Mouse (Mus musculus): ENCODE data around the gene Galnt12. TPM values are rescaled to one million over a fixed set of nuclear protein-coding genes. Genes with fewer than 3 reads are reported as not detected.

Gene Galnt12
- total and polyA plus RNA-seq, 3 experiments, result not detected

GRCm38 (mm10) chr4:47057510-47058325 is 34.0 kb upstream of the Galnt12 start:
- H3K79me2 ChIP-seq (ENCODE audit: control insufficient read depth, insufficient read depth, low read length, poor library complexity), result no peaks in the 10 kb centered on the region
- H3K4me1 ChIP-seq (ENCODE audit: control insufficient read depth in 1 of 2, insufficient read depth in 2 of 2, low read length in 2 of 2), result no peaks in the 10 kb centered on the region
- no peak for TF ChIP-seq JUND (IDR thresholded peaks at IDR 0.05; ENCODE audit: low read depth, low read length)
- TF ChIP-seq USF2 (IDR thresholded peaks at IDR 0.05; ENCODE audit: borderline replicate concordance in 1 of 2, insufficient read depth in 1 of 2, low read depth in 1 of 2, low read length in 2 of 2), result no peak
- no peak for TF ChIP-seq GATA1 (IDR thresholded peaks at IDR 0.05; ENCODE audit: low read depth, low read length)
- TF ChIP-seq MXI1 (IDR thresholded peaks at IDR 0.05; ENCODE audit: low read depth, low read length), result no peak
- no peaks in the 10 kb centered on the region for H3K9me3 ChIP-seq (replicated peaks; ENCODE audit: insufficient read depth, low read length)
- no peaks in the 10 kb centered on the region for H3K27me3 ChIP-seq (ENCODE audit: control insufficient read depth in 1 of 2, insufficient read depth in 2 of 2, low read length in 2 of 2)
- no peak overlapping the region for H3K9ac ChIP-seq (ENCODE audit: control insufficient read depth, low read depth, low read length, poor library complexity, severe bottlenecking)
- DNase-seq (ENCODE audit: low read depth, low spot score), result no peak
- no peaks in the 10 kb centered on the region for H3K36me3 ChIP-seq (ENCODE audit: control insufficient read depth in 1 of 2, insufficient read depth in 2 of 2, low read length in 2 of 2)
- H3K4me3 ChIP-seq (ENCODE audit: control insufficient read depth in 1 of 2, insufficient read depth in 1 of 2, low read depth in 2 of 2, low read length in 2 of 2), result no peak overlapping the region
- H3K27ac ChIP-seq (ENCODE audit: control insufficient read depth, low read depth, low read length), result no peak overlapping the region

GRCm38 (mm10) chr4:47060900-47061299 is 30.8 kb upstream of the Galnt12 start:
- no peak overlapping the region for H3K27ac ChIP-seq (ENCODE audit: control insufficient read depth, low read depth, low read length)
- no peaks in the 10 kb centered on the region for H3K79me2 ChIP-seq (ENCODE audit: control insufficient read depth, insufficient read depth, low read length, poor library complexity)
- no peak for TF ChIP-seq MXI1 (IDR thresholded peaks at IDR 0.05; ENCODE audit: low read depth, low read length)
- TF ChIP-seq GATA1 (IDR thresholded peaks at IDR 0.05; ENCODE audit: low read depth, low read length), result no peak
- TF ChIP-seq RAD21 (IDR thresholded peaks at IDR 0.05; ENCODE audit: low read depth, low read length), result no peak
- no peak for TF ChIP-seq ETS1 (IDR thresholded peaks at IDR 0.05; ENCODE audit: low read depth, low read length)
- TF ChIP-seq SIN3A (IDR thresholded peaks at IDR 0.05; ENCODE audit: low read length), result no peak
- TF ChIP-seq POLR2AphosphoS2 (IDR thresholded peaks at IDR 0.05; ENCODE audit: low read length), result no peak
- TF ChIP-seq USF1 (IDR thresholded peaks at IDR 0.05; ENCODE audit: low read depth, low read length), result no peak
- no peak for TF ChIP-seq NELFE (IDR thresholded peaks at IDR 0.05; ENCODE audit: low read depth, low read length)
- no peak for TF ChIP-seq TAL1 (IDR thresholded peaks at IDR 0.05; ENCODE audit: low read length)
- no peak for TF ChIP-seq USF2 (IDR thresholded peaks at IDR 0.05; ENCODE audit: borderline replicate concordance in 1 of 2, insufficient read depth in 1 of 2, low read depth in 1 of 2, low read length in 2 of 2)
- no peak for TF ChIP-seq CTCF (IDR thresholded peaks at IDR 0.05 in 2 of 3, conservative IDR thresholded peaks at IDR 0.05 in 1 of 3; ENCODE audit: control insufficient read depth in 1 of 3, insufficient read depth in 1 of 3, low read depth in 2 of 3, low read length in 3 of 3, poor library complexity in 1 of 3, severe bottlenecking in 1 of 3)
- no peaks in the 10 kb centered on the region for H3K27me3 ChIP-seq (ENCODE audit: control insufficient read depth in 1 of 2, insufficient read depth in 2 of 2, low read length in 2 of 2)
- no peaks in the 10 kb centered on the region for H3K4me1 ChIP-seq (ENCODE audit: control insufficient read depth in 1 of 2, insufficient read depth in 2 of 2, low read length in 2 of 2)
- DNase-seq (ENCODE audit: low read depth, low spot score), result no peak
- H3K4me3 ChIP-seq (ENCODE audit: control insufficient read depth in 1 of 2, insufficient read depth in 1 of 2, low read depth in 2 of 2, low read length in 2 of 2), result no peak overlapping the region
- no peaks in the 10 kb centered on the region for H3K36me3 ChIP-seq (ENCODE audit: control insufficient read depth in 1 of 2, insufficient read depth in 2 of 2, low read length in 2 of 2)
- H3K9ac ChIP-seq (ENCODE audit: control insufficient read depth, low read depth, low read length, poor library complexity, severe bottlenecking), result no peak overlapping the region
- H3K9me3 ChIP-seq (replicated peaks; ENCODE audit: insufficient read depth, low read length), result no peaks in the 10 kb centered on the region

GRCm38 (mm10) chr4:47075054-47075453 is 16.7 kb upstream of the Galnt12 start:
- no peak overlapping the region for H3K27ac ChIP-seq (ENCODE audit: control insufficient read depth, low read depth, low read length)
- no peaks in the 10 kb centered on the region for H3K79me2 ChIP-seq (ENCODE audit: control insufficient read depth, insufficient read depth, low read length, poor library complexity)
- no peak for DNase-seq (ENCODE audit: low read depth, low spot score)

More at GRCm38 (mm10) chr4:47075054-47075453, 16.7 kb upstream of the Galnt12 start:
- peaks cover 2 to 5% of the 10 kb centered on the region in 2 experiments; a peak in 3 of 4 replicates for H3K27me3 ChIP-seq (ENCODE audit: control insufficient read depth in 1 of 2, insufficient read depth in 2 of 2, low read length in 2 of 2)
- H3K9me3 ChIP-seq (replicated peaks; ENCODE audit: insufficient read depth, low read length), result no peaks in the 10 kb centered on the region
- no peak overlapping the region for H3K4me3 ChIP-seq (ENCODE audit: control insufficient read depth in 1 of 2, insufficient read depth in 1 of 2, low read depth in 2 of 2, low read length in 2 of 2)
- no peak overlapping the region for H3K9ac ChIP-seq (ENCODE audit: control insufficient read depth, low read depth, low read length, poor library complexity, severe bottlenecking)
- no peaks in the 10 kb centered on the region for H3K4me1 ChIP-seq (ENCODE audit: control insufficient read depth in 1 of 2, insufficient read depth in 2 of 2, low read length in 2 of 2)
- TF ChIP-seq MAZ (IDR thresholded peaks at IDR 0.05; ENCODE audit: low read depth, low read length) (no peak), POLR2AphosphoS5 (IDR thresholded peaks at IDR 0.05; ENCODE audit: borderline replicate concordance, low read depth, low read length) (no peak), RCOR1 (IDR thresholded peaks at IDR 0.05; ENCODE audit: low read depth, low read length) (no peak), CHD1 (IDR thresholded peaks at IDR 0.05; ENCODE audit: low read depth, low read length) (no peak), EP300 (IDR thresholded peaks at IDR 0.05; ENCODE audit: low read depth in 1 of 2, low read length in 2 of 2) (no peak), MXI1 (IDR thresholded peaks at IDR 0.05; ENCODE audit: low read depth, low read length) (no peak), ZC3H11A (IDR thresholded peaks at IDR 0.05; ENCODE audit: low read depth, low read length) (no peak), HCFC1 (IDR thresholded peaks at IDR 0.05; ENCODE audit: low read depth, low read length) (no peak), KAT2A (conservative IDR thresholded peaks at IDR 0.05; ENCODE audit: low read depth, low read length) (no peak)
- H3K36me3 ChIP-seq (ENCODE audit: control insufficient read depth in 1 of 2, insufficient read depth in 2 of 2, low read length in 2 of 2), result no peaks in the 10 kb centered on the region
